Mouse (Mus musculus): ENCODE results near the gene Camta1. TPM values are rescaled to one million over a fixed set of nuclear protein-coding genes. Genes with fewer than 3 reads are reported as not detected.
A peak's percentile ranks its signal among the peaks of the same experiment; 100 is the strongest.

Gene Camta1
- total RNA-seq, 2 experiments from 2014 or later, result 200 to 223 TPM

DNA sequence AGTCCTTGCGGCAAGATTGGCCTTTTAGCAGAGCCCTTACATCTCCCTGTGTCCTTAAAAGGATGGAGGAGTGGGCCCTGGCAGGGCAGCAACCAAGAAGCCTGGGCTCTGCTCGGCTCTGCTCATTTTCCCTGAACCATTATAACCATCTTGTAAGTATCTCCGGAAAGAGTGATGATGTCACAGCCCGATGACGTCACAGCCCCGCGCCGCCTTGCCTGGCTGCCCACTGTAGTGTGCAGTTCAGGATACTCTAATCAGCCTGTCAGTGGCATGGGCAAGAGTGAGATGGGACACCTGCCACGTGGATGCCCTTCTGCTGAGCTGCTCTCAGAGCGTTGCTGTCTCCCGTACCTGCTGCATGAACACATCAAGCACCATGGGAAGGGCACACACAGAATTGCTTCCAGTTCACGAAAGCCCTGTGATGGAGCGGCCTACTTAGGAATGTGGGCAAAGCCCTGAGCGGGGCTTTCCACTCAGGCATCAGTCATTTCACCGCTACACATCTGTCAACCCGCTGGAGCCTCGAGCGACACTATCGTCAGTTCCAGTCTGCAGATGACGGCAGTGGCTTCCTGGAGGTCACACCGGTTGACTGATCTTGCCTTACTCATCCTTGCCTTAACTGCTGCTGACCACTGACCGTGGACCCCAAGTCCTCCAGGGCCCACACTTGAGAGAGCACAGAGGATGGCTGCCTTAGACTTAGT, 459.8 kb downstream of the Camta1 start:
- peak in 1 of 2 experiments; percentile 21 for DNase-seq (ENCODE audit: extremely low spot score in 1 of 2, low spot score in 2 of 2)
- intact Hi-C loops (cut with DNase I), result no loop called here

DNA sequence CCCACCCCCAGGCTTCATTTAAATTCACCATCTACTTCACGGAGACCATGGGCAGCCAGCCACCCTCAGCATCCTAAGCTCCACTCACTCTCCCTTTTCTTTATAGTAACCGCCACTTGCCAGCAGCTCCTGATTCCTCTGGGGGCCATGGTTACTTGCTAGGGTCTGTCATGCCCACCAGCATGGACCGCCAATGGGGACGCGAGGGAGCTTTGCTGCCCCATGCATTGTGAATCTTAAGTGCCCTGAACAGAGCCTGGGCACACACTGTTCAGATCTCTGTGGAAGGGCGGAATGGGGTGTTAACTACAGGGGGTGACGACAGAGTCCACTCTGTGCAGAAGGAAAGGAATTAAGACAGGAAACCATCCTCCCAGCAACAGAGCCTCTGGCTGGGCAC, 465.1 kb downstream of the Camta1 start:
- intact Hi-C loops (cut with DNase I), result no loop called here
- DNase-seq (ENCODE audit: extremely low spot score in 1 of 2, low spot score in 2 of 2), result peak in 1 of 2 experiments; percentile 13

DNA sequence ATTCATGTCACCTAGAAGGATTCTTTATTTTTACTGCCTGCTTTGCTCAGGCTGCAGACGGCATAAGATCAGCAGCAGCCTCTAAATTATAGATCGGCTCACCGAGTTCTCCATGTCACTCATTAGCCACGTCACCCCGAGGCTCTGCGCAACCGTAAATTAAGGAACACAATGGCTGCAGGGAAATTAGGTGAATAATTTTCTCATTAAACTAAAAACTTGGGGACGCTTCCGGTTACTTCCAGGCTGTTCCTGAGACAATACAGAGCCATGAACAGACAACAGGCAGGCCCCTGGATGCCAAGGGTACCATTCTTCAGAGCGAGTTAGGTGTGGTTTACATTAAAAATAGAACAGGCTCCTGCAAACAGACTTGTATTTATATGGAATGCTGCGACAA, 472.3 kb downstream of the Camta1 start:
- intact Hi-C loops (cut with DNase I), result no loop called here
- DNase-seq (ENCODE audit: extremely low spot score in 1 of 2, low spot score in 2 of 2), result no peak

DNA sequence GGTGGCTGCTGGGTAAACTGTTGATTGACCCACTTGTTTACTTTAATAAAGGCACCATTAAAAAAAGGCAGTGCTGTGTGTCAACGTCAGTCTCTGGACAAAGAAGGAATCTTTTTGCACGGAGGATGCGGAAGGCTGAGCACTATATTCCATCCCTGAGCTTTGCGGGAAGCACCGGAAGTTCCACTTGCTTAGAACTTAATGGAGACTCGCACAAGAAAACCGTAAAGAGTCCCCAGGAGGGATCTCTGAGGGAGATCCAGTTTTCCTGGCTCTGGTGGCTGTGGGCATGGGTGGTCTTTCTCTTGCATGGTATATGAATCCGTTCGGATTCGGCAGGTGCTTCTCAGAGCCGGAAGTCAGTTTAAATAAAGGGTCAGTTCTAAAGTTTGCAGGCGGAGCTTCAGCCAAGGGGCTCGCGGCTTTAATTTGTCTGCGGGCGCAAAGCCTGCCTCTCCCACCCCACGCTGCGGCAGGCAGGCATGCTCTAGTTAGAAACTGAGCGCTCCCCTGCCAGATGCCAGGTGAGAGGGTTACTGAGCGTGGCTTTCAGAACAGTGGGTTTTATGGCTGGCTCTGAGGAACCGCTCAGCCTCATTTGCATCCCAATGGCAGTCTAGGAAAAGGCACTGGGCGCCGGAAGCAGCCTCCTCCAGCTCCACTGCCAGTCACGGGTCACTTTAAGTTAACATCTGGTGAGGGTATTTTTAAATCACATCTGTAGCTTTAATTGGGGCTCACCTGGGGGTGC, 474.8 kb downstream of the Camta1 start:
- no peak for DNase-seq (ENCODE audit: extremely low spot score in 1 of 2, low spot score in 2 of 2)
- intact Hi-C loops (cut with DNase I), result no loop called here

DNA sequence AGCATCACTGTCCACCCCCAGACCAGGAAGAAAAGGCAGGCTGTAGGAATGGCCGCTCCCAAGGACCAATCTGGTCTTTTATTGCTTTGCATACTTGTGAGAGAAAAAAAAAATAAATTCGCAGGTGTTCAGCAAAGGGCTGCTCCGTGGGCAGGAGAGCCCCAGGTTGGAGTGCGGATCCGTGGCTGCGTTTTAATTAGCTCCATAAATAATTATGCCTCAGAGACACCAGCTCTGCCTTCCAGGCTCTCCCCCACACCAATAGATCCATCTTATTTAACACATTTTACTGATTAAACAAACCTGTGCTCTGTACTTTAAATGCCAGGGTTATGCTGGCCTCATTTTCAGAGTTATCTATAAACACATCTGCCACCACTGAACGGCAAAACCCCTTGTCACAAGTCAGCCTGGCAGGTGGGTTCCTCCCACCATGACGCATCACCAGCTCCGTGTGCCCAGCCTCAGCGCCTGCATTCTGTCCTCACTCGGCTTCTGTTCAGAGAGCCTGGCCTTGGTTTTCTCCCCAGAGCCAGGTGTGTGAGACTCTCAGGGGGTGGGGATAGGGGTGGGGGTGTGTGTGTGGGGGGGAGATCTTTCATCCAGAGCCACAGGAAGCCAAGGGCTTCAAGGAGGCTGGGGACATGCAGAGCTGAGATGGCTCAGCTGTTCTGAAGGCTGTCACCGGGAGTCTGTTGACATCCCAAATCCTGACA, 475.5 kb downstream of the Camta1 start:
- DNase-seq (ENCODE audit: extremely low spot score in 1 of 2, low spot score in 2 of 2), result no peak
- intact Hi-C loops (cut with DNase I), result no loop called here

DNA sequence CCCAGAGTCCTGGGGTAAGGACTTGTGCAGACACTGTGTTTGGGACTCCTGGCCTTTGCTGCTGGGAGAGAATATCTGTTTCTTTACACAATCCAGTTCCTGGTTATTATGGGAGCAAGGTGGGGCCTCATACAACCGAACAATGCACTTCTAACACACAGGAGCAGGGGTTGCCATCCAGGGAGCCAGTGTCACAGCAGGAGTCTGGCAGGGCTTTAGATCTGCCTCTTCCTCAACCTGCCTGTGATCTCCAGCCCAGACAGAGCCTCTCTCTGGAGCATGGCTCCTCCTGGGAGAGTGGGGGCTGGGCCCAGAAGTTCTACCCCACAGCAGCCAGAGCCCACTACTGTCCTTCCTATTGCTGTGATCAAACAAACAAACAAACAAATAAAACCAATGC, 483.9 kb downstream of the Camta1 start:
- intact Hi-C loops (cut with DNase I), result no loop called here

DNA sequence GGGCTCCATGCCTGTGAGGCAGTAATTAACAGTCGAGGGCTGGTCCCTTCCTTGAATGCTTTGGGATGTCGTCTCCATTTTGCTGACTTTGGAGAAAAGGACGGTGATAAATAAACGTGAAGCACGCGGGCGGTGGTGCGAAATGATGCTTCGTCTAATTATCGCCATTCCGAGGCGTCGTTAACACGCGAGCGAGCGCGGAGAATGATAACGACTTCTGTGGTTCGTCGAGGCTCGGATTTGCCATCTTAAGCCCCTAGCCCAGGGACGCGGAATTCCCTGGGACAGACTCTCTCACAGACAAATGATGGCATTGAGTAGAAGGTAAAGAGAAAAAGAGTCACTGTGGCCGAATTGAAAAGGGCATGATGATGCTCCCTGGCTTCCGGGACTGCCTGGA, 485.4 kb downstream of the Camta1 start:
- no peak for DNase-seq (ENCODE audit: extremely low spot score in 1 of 2, low spot score in 2 of 2)
- intact Hi-C loops (cut with DNase I), result no loop called here

More for the DNA sequence above, 483.9 kb downstream of the Camta1 start:
- peak in 1 of 2 experiments; percentile 80 for DNase-seq (ENCODE audit: extremely low spot score in 1 of 2, low spot score in 2 of 2)

DNA sequence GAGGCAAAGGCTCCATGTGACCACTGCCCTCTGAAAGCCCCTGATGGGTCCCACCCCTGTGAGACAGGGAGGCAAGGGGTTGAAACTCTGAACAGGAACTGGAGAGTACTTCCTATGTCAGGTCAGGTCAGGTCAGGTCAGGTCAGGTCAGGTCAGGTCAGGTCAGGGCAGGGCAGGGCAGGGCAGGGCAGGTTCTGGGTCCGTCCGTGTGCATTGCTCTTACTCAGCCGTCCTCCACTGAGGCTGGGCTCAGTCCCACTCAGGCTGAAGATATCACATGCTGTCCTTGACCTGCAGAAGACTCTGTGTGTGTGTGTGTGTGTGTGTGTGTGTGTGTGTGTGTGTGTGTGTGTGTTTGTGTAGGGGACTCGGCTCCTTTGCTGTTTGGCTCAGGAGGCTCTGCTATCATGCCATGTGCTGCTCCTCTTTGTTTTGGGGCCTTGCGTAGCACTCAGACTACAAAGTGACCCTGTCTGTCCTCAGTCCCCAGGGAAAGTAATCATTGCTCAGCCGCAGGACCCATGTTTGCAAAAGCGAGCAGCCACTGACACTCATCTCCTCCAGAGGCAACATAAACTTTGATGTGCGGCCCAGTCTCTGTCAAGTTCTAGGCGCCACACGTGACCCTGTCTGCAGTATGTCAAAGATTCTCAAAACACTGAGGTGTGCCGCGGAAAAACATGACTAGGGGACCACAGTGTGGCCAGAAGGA, 488.7 kb downstream of the Camta1 start:
- intact Hi-C loops (cut with DNase I), result no loop called here
- no peak for DNase-seq (ENCODE audit: extremely low spot score in 1 of 2, low spot score in 2 of 2)

DNA sequence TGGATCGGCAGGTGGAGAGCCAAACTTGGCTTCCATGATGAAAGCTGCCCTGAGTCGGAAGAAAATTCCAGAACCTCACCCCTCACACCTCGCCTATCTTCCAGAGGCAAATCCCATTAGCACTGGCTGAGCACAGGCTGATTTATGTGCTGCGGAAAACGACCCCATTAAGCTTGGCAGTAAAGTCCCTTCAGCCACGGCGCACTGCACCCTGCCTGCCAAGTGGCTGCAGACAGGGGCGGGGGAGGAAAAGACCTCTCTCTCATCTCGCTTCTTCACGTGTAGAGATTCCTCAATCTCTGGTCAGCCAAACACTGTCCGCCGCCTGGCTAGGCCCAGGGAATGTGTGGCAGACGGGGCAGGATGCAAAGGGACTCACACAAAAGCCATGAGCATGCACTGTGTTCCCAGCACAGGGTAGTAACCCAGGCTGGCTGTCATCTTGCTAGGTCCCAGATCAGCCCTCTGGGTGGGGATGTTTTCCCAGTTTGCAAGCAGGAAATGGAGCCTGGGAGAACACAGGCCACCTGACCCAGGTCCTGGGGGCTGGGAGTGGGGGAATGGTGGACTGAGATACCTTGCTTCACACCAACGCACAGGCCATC, 494.6 kb downstream of the Camta1 start:
- no peak for DNase-seq (ENCODE audit: extremely low spot score in 1 of 2, low spot score in 2 of 2)
- intact Hi-C loops (cut with DNase I), result no loop called here

DNA sequence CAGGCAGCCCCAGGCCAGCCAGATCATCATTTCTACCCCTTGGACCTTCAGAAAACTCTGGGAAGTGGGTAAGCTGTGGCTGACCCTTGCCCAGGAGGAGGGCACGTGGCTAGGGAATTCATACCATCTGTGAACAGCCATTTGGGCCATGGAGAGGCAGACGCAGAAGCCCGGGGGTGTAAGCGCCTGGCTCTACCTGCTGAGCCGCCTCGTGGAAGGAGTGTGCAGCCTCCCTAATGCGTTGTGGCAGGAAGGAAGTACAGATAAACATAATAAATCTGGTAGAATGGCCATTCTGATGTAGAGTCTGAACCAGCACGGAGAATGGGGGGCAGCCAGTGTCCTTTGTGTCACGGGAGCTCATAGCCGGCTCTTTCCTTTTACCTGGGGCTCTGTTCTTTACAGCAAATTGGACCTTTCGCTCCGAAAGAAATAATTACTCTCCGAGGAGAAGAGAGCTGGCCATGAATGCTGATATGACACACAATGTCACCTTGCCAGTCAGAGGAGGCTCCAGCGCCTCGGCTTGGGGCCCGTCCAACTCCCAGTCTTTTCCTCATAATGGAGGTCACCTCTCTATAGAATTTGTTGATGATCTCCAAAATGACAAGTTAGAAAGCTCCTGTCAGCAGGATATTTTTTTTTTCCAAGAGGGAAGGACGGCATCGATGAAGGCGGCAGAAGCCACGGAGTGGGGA, 500.6 kb downstream of the Camta1 start:
- no peak for DNase-seq (ENCODE audit: extremely low spot score in 1 of 2, low spot score in 2 of 2)
- intact Hi-C loops (cut with DNase I), result no loop called here

DNA sequence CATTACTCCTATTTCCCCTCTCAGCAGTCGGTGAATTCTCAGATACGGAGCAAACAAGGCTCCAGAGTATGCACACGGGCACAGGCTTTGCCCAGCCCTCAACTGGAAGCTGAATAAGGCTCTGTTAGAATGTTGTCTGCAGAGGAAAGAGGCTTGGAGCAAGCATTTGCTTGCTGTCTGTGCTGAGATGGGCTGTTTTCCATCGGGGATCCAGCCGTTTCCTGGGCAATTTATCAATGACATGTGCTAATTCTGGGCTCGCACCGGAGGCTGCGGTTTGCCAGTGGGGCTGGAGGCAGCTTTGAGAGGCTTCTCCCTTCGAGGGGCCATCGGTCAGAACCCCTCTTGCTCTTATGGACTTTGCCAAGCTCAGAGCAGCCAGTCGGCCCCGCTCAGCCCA, 506.2 kb downstream of the Camta1 start:
- DNase-seq (ENCODE audit: extremely low spot score in 1 of 2, low spot score in 2 of 2), result peak in 1 of 2 experiments; percentile 17
- intact Hi-C loops (cut with DNase I), result no loop called here

DNA sequence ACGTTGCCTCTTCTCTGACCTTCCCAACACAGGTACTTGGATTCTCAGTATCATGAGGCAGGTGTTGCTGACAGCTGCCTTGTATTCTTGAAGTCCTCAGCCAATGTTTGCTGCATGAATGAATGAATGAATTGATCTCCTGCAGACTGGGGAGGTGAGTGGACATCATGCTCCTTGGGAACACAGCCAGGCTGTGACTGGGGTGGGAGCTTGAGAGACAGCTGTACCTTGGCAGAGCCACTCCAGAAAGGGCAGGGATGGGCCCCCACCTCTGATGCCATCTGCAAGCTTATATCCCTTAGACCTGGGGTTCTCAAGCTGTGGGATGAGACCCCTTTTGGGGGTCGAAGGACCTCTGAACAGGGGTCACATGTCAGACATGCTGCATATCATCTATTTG, 508.9 kb downstream of the Camta1 start:
- intact Hi-C loops (cut with DNase I), result no loop called here
- no peak for DNase-seq (ENCODE audit: extremely low spot score in 1 of 2, low spot score in 2 of 2)

DNA sequence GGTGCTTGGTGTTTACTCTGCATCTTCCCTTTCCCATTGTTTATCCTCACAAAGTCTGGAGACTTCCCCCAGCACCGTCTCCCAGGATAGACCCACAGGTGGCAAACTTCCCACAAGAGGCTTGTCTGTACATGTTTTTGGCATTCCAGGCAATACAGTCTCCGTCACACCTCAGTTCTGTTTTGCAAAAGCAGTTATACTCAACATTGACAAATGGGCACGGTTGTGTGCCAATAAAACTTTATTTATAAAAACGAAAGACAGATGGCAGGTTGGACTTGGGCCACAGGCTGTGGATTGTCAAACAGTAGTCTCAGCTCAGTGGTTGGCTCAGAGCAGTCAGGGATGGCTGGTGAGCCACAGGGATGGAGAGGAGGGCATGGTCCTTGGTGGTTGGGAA, 509.4 kb downstream of the Camta1 start:
- intact Hi-C loops (cut with DNase I), result no loop called here
- DNase-seq (ENCODE audit: extremely low spot score in 1 of 2, low spot score in 2 of 2), result peak in 1 of 2 experiments; percentile 55

DNA sequence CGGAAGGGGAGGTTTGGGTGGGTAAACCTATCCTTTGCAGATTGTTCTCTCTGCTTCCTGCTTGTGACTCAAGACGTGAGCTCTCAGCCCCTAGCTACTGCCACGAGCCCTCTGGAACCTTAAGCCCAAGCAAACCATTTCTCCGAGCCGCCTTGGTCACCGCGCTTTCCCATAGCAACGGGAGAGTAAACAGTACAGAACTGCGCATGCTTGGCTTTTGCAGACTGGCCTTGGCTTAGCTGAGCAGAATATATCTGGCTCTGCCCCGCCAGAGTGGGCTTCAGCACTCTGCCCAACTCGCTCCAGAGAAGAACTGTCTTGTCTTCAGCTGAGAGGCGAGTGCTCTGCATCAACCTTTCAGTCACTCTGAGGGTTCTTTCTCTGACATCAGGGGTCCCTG, 509.9 kb downstream of the Camta1 start:
- DNase-seq (ENCODE audit: extremely low spot score in 1 of 2, low spot score in 2 of 2), result no peak
- intact Hi-C loops (cut with DNase I), result no loop called here

DNA sequence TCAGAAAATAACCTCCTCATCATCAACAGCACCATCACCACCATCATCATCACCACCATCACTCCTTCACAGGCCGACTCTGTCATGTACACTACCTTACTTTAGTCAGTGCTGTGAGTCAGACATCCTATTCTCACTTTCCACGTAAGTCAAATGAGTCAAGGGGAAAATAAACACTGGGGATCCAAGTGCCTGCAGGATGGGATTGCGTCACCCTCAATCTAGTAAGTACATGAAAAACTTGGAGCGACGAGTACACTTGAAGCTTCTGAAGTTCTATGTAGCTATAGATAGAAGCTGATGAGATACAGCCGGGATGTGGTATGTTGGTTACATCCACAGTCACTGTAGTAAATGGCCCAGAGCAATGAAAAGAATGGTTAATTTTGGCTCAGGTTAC, 514.1 kb downstream of the Camta1 start:
- no peak for DNase-seq (ENCODE audit: extremely low spot score in 1 of 2, low spot score in 2 of 2)
- intact Hi-C loops (cut with DNase I), result no loop called here

DNA sequence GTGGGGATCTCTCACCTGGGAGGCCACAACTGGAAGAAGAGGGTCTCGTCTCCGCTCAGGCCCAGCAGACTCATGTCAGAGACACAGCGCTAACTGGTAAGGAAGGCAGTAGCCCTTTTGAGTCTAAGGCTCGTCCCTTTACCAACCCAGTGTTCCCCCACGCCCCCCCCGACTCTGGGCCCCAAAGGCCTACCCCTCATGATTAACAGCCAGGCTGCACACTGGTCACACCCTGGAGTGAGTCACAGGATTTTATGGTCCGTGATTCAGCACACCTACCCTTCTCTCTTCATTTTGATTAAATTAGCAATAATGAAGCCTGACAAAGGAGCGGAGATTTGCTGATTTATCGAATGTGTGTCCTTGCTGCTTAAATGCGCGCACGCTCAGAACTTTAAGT, 515.0 kb downstream of the Camta1 start:
- no peak for DNase-seq (ENCODE audit: extremely low spot score in 1 of 2, low spot score in 2 of 2)

DNA sequence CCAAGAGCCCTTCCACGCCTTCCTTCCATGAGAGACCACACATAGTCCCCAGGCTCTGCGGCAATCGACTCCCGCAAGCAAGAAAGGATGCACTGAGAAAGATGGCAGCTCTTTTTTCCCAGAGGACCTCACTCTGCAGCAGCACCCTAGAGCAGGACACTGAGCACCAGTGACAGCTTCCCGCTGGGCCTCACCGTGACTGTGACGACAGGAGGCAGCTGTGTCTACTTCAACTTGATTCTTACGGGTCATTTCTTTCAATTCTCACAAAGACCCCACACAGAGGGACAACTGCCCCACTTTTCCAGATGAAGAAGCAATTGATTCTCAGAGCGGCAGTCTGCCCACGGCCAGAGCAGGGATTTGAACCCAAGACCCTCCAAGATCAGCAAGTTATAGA, 516.9 kb downstream of the Camta1 start:
- DNase-seq (ENCODE audit: extremely low spot score in 1 of 2, low spot score in 2 of 2), result no peak
- intact Hi-C loops (cut with DNase I), result no loop called here

More for the DNA sequence above, 515.0 kb downstream of the Camta1 start:
- intact Hi-C loops (cut with DNase I), result no loop called here

DNA sequence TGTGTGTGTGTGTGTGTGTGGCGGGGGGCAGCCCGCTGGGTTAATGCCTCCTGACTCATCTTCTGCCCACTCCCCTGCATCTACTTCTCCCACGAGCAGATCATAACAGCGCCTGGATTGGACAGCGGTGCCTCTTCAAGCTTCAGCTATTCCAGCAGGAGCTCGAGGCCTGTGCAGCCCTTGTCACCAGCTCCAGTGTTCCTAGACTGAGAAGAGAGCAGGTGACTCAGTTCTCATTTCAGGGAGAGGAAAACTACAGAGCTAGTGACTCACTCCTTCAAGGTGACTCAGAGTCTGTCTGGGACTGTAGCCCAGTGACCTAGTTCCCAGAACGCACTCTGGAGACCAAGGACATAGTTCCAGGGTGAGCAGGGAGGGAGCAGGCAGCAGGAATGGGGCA, 522.3 kb downstream of the Camta1 start:
- DNase-seq (ENCODE audit: extremely low spot score in 1 of 2, low spot score in 2 of 2), result no peak
- intact Hi-C loops (cut with DNase I), result no loop called here
